Mouse (Mus musculus) urinary bladder, postnatal 14 days (tissue): Measurements from ENCODE around the gene Chrna9.

ENCODE experiments used
- DNase-seq: peaks from one replicate; pipeline ENCODE4 v3.0.0; 2021; ENCODE audit warnings: low spot score

Chrna9 gene

GRCm38 (mm10) chr5:65934783-65935182 is at the start of gene Chrna9:
Gene Chrna9 (plus strand): TSS chr5:65934921.
- no peak for DNase-seq

GRCm38 (mm10) chr5:65885699-65886443 is 48.9 kb upstream of the Chrna9 start:
- no peak for DNase-seq

- no peak for DNase-seq
Observed at GRCm38 (mm10) chr5:65888102-65888501, 46.6 kb upstream of the Chrna9 start.

DNA sequence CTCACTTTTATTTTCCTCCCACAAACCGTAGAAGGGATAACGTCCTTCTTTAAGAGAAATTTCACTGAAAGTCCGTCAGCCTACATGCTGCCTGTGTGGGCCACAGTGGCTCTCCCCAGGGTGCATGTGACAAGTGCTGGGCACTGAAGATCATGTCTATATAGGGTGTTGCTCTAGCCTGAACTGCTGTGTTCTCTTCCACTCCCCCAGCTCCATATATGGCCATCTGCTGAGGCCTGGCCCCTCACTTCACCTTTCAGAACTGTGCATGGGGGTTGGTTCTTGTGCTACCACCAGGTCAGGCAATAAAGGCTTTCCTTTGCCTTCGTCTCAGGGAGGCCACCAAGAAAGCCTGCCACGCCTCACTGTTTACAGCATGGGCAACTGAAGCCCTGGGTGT is 45.7 kb upstream of the Chrna9 start:
- DNase-seq = no peak

- no peak for DNase-seq
Observed at GRCm38 (mm10) chr5:65891251-65891826, 43.4 kb upstream of the Chrna9 start.

GRCm38 (mm10) chr5:65895121-65895692 is 39.5 kb upstream of the Chrna9 start:
- no peak for DNase-seq

DNA sequence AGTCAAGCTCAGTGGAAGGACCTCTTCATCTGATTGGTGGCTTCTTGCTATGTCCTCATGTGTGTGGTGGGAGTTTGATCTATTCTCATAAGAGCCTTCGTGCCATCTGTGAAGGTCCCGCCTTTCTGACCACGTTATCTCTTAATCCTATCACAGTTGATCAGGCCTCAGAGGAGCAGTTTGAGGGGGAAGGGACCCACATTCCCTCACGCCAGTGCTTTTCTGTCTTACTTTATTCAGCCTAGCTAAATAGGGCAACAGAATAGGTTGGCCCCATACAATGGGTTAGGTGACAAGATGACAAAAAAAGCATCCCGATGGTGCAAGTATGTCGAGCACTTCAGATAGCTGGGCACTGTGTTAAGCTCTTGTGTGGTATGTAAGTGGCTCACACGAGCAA is 39.0 kb upstream of the Chrna9 start:
- DNase-seq = no peak

- DNase-seq = no peak
Observed at GRCm38 (mm10) chr5:65897731-65898130, 37.0 kb upstream of the Chrna9 start.

- no peak for DNase-seq
Observed at GRCm38 (mm10) chr5:65898683-65899082, 36.0 kb upstream of the Chrna9 start.

DNA sequence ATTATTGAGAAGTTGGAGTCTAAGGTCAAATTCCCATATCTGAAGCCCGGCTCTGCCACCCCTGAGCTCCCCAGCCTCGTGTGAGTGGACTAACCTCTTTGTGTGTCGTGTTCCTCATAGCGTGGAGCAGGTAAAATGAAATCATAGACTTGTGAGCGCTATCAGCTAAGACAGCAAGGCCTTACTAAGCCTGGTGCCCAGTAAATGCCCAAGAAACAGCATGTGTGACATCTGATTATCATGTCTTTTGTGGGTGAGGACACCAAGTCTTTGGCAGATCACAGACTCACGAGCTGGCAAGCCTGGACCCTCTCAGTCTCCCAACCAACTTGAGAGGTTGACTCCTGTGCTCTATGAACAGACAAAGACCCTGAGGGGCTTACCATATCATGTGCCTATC is 34.6 kb upstream of the Chrna9 start:
- no peak for DNase-seq

DNA sequence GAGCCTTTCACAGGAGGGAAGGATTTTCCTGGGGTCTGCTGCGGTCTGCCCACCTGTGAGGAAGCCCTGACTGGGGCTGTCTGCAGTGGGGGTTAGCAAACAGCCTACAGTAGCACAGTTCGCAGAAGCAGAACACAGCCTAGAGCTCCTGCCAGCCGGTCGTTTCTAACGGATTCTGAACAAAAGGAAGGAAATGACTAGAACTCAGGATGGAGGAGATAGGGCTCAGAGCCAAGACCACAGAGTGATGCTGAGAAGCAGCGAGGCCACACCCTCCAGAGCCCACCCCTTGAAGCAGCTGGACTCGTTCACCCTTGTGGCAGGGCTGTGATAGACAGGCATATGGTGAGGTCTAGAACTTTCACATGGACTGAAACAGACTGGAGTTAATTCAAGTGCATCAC is 33.9 kb upstream of the Chrna9 start:
- no peak for DNase-seq

DNA sequence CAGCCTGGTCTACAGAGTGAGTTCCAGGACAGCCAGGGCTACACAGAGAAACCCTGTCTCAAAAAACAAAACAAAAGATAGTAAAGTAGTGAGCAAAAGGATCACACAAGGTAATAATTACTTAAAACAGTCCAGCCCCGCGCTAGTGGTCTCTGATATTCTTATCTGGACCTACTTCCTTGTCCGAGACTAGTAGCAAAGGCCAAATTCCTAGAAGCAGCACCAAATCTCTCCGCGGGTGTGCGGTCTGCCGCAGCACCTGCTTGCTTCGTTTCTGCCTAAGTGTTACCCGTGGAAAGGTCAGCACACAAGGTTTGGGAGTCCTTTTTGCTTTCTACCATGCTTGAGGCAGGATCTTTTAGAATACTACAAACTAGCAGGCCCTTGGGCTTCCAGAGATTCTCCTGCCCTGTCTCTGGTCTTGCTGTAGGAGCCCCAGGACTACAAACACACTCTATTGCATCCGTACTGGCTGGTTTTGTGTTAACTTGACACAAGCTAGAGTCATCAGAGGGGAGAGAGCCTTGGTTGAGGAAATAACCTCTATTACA is 32.8 kb upstream of the Chrna9 start:
- DNase-seq = no peak

GRCm38 (mm10) chr5:65902811-65903210 is 31.9 kb upstream of the Chrna9 start:
- DNase-seq = no peak

- no peak for DNase-seq
Observed at GRCm38 (mm10) chr5:65904476-65904875, 30.2 kb upstream of the Chrna9 start.

DNA sequence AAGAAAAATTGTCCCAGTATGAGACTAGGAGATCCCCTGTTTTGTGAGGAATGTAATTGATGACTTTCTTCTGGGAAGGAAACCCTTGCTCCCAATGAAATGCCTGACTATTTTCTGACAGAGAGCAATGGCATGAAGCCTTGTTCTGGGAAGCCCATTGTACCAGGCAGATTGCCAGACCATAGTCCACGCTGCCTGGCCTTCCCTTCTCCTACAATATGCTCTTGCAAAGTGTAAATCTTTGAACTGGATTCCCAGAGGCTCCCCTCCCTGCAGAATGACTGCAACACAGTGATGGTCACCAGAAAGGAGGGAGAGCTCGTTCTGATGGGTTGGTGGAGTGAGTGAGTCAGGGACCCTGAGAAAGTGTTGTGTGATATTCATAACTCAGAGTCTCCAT is 26.0 kb upstream of the Chrna9 start:
- DNase-seq = no peak

DNA sequence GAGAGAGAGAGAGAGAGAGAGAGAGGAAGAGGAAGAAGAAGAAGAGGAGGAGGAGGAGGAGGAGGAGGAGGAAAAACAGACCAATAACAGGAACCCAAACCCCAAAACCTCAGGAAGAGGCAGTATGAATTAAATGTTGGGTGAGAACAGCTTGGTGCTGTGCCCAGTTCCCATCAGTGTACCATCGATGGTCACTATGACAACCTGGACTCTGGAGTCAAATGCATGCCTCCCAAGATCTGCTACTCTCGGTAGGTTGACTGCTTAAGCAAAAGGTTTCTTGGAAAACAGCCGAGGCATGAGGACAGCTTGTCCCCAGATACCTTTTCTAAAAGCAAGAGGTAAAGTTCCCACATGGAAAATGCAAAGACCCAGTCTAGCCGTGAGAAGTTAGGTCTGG is 25.4 kb upstream of the Chrna9 start:
- DNase-seq = no peak

GRCm38 (mm10) chr5:65910398-65910797 is 24.3 kb upstream of the Chrna9 start:
- DNase-seq = no peak

DNA sequence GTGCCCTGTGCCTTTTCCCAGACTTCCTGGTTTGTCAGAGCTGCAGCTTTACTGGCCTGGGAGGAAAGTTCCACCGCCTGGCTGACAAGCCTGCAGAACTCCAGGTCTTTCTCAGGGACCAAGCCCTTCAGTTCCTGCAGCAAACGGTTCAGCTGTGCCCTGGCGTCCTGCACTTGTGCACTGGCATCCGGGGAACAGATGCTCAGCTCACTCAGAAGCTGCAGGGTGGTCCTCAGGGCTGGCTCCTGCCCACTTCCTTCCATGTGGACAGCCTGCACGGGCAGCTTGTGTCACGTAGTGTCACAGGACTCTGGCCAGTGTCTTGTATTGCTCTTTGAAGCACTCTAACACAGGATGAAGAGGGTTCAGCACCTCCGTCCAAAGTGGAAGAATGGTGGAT is 23.0 kb upstream of the Chrna9 start:
- no peak for DNase-seq

DNA sequence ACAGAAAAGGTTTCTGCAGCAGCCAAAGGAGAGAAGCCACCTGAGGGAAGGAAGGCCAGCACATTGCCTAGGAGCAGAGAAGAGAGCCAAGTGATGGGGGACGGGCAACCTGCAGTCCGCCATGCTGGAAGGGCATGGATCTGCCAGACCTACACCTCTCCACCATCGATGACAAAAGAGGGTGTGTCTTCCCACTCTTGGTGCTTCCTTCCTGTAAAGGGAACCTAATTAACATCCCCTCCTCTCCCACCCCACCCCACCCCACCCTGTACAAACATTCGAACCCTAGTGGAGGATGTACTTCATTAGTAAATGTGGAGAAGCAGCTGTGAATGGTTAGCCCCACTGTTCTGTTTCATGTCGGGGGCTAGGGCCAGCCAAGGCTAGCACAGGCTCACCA is 22.5 kb upstream of the Chrna9 start:
- DNase-seq = no peak

DNA sequence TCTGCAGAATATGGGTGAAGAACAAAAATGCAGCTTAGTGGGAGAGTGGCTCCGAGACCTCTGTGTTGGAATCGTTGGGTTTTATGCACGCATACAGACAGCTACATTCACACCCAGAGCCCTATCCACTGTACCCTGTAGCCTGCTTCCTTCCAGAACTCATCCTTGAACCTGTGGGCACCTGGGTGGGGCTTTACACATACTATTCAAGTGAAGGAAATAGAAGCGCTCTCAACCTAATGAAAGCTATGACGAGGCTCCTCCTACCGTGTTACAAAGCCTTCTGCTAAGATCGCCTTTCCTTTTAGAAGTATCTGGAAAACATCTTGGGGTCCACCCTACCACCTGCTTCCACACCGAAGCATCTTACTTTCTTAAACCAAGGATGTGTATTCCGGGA is 21.6 kb upstream of the Chrna9 start:
- DNase-seq = no peak

GRCm38 (mm10) chr5:65914342-65914741 is 20.4 kb upstream of the Chrna9 start:
- DNase-seq = no peak

- no peak for DNase-seq
Observed at GRCm38 (mm10) chr5:65916930-65917329, 17.8 kb upstream of the Chrna9 start.

GRCm38 (mm10) chr5:65918601-65919000 is 16.1 kb upstream of the Chrna9 start:
- DNase-seq = no peak
